Mouse (Mus musculus): ENCODE measurements around the gene 1700023F06Rik. TPM values are rescaled to one million over a fixed set of nuclear protein-coding genes. Genes with fewer than 3 reads are reported as not detected.
A peak's percentile ranks its signal among the peaks of the same experiment; 100 is the strongest.

The 1700023F06Rik gene
- polyA plus RNA-seq, 1 experiment from 2014 or later = 2.4 TPM

DNA sequence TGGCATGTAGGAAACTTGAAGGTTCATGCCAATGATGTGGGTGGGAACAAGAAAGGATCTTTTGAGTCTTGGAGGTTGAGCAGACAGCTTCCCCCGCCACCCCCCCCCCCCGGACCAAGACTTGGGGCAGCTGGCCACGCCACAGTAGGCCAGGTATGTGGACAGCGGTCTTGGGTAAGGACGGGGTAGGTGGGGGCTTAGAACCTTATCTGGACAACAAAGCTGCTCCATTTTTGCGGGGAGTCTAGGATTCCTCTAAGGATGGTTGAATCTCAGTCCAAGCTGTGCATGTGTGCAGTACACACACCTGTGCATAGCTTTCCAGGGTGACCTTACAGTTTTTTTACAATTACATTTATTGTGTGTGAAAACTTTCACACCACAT lies 10.2 kb upstream of the 1700023F06Rik start:
- 32% methylated on average over 6 of the region's 6 CpGs for WGBS
- Histone ChIP-seq H3K4me3 (ENCODE audit: low read depth, low read length) (peak overlapping the region; percentile 46), H3K9ac (replicated peaks; ENCODE audit: low read depth, low read length) (peak overlapping the region; percentile 66), H3K27me3 (ENCODE audit: control insufficient read depth, insufficient read depth, low read length) (no peaks in the 10 kb centered on the region), H3K9me3 (ENCODE audit: control insufficient read depth, low read length) (no peaks in the 10 kb centered on the region; the same call in 1 of the 2 replicates), H3K4me1 (ENCODE audit: control insufficient read depth, insufficient read depth, low read length) (peaks cover 6% of the 10 kb centered on the region; the same call in 1 of the 2 replicates), H3K27ac (ENCODE audit: low read depth, low read length) (peak overlapping the region; percentile 72), H3K4me2 (ENCODE audit: low read depth, low read length) (peak overlapping the region; percentile 89), H3K36me3 (ENCODE audit: control insufficient read depth, insufficient read depth, low read length) (peaks cover 9% of the 10 kb centered on the region)
- ATAC-seq (ENCODE audit: low read depth) = peak; percentile 10; the same call in 1 of the 2 replicates

DNA sequence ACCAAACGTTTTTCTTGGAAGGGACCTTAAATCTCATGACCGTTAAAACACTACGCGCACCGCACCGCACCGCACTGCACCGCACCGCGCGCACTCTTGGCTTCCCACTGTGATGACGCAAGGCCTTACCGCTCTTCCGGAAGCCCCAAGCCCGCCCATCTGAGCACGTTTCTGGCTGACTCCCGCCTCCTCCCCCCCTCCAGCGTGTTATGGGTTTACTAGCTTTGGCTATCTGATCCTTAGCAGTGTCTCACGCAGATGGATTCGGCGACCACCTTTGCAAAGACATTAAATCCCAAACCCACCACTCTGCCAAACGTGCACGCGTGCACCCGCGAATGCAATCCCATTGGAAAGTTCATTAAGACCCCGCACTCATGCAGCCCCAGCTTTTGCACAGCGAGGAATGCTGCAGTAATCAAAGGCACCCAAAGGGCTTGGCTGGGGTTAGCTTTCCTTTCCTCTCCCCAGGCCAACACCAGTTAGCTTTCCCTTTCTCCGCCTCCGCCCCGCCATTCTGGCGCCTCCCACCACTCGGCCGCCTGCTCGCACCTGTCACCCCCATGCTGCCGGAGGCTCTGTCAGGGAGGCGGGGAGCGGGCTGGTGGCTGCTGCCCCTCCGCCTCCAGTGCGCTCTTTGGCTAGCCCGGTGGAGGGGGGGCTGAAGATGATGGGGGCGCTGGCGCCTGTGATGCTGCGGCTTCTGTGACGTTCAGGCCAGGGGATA lies 9.6 kb upstream of the 1700023F06Rik start, which contains the start of gene Spata32:
Gene Spata32 (minus strand): TSS at position 643 of the 727 bp plus-strand sequence.
- peak within 1 kb of the TSS; percentile 72 for H3K27ac ChIP-seq (ENCODE audit: low read depth, low read length)
- H3K4me2 ChIP-seq (ENCODE audit: low read depth, low read length) = peak within 1 kb of the TSS; percentile 89
- no peaks in the 10 kb centered on the region for H3K27me3 ChIP-seq (ENCODE audit: control insufficient read depth, insufficient read depth, low read length)
- H3K9me3 ChIP-seq (ENCODE audit: control insufficient read depth, low read length) = no peaks in the 10 kb centered on the region; the same call in 1 of the 2 replicates
- under 1% methylated on average over 45 of the region's 45 CpGs for WGBS
- peak within 1 kb of the TSS; percentile 66 for H3K9ac ChIP-seq (replicated peaks; ENCODE audit: low read depth, low read length)
- H3K36me3 ChIP-seq (ENCODE audit: control insufficient read depth, insufficient read depth, low read length) = peaks cover 7% of the 10 kb centered on the region
- peak; percentile 92 for ATAC-seq (ENCODE audit: low read depth)
- H3K4me1 ChIP-seq (ENCODE audit: control insufficient read depth, insufficient read depth, low read length) = peaks cover 6% of the 10 kb centered on the region; the same call in 1 of the 2 replicates
- peak within 1 kb of the TSS; percentile 46 for H3K4me3 ChIP-seq (ENCODE audit: low read depth, low read length)

- peaks cover 6% of the 10 kb centered on the region; the same call in 1 of the 2 replicates for H3K4me1 ChIP-seq (ENCODE audit: control insufficient read depth, insufficient read depth, low read length)
- ATAC-seq (ENCODE audit: low read depth) = no peak
- 57% methylated on average over 1 of the region's 1 CpGs for WGBS
- H3K9ac ChIP-seq (replicated peaks; ENCODE audit: low read depth, low read length) = no peak overlapping the region
- H3K27me3 ChIP-seq (ENCODE audit: control insufficient read depth, insufficient read depth, low read length) = no peaks in the 10 kb centered on the region
- H3K4me3 ChIP-seq (ENCODE audit: low read depth, low read length) = no peak overlapping the region
- no peak overlapping the region for H3K27ac ChIP-seq (ENCODE audit: low read depth, low read length)
- peaks cover 1% of the 10 kb centered on the region; the same call in 1 of the 2 replicates for H3K36me3 ChIP-seq (ENCODE audit: control insufficient read depth, insufficient read depth, low read length)
- H3K4me2 ChIP-seq (ENCODE audit: low read depth, low read length) = no peak overlapping the region
- no peaks in the 10 kb centered on the region; the same call in 1 of the 2 replicates for H3K9me3 ChIP-seq (ENCODE audit: control insufficient read depth, low read length)
Observed at GRCm38 (mm10) chr11:103215355-103215754, 7.0 kb upstream of the 1700023F06Rik start.

DNA sequence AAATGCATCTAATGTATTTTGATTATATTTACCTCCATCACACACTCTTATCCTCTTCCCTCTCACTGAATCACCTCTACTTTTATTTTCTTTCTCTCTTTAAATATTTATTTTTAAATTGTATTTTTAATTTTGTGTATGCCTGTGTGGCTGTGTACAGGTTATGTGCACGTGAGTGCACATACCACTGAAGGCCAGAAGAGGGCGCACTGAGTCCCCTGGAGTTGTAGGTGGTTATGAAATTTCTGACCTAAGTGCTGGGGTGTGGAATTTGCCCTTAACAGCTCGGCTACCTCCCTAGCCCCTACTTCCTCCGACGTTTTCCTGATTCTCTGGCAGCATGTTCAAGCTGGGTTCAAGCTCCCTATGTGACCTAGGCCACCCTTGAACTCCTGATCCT lies 5.4 kb upstream of the 1700023F06Rik start:
- no peaks in the 10 kb centered on the region for H3K27me3 ChIP-seq (ENCODE audit: control insufficient read depth, insufficient read depth, low read length)
- WGBS = 89% methylated on average over 5 of the region's 5 CpGs
- H3K27ac ChIP-seq (ENCODE audit: low read depth, low read length) = no peak overlapping the region
- H3K9ac ChIP-seq (replicated peaks; ENCODE audit: low read depth, low read length) = no peak overlapping the region
- H3K9me3 ChIP-seq (ENCODE audit: control insufficient read depth, low read length) = no peaks in the 10 kb centered on the region; the same call in 1 of the 2 replicates
- no peak overlapping the region for H3K4me3 ChIP-seq (ENCODE audit: low read depth, low read length)
- peaks cover 6% of the 10 kb centered on the region; the same call in 1 of the 2 replicates for H3K4me1 ChIP-seq (ENCODE audit: control insufficient read depth, insufficient read depth, low read length)
- H3K4me2 ChIP-seq (ENCODE audit: low read depth, low read length) = no peak overlapping the region
- ATAC-seq (ENCODE audit: low read depth) = no peak
- H3K36me3 ChIP-seq (ENCODE audit: control insufficient read depth, insufficient read depth, low read length) = no peaks in the 10 kb centered on the region

GRCm38 (mm10) chr11:103210291-103210690 lies 1.9 kb upstream of the 1700023F06Rik start:
- Histone ChIP-seq H3K9me3 (ENCODE audit: control insufficient read depth, low read length) (no peaks in the 10 kb centered on the region), H3K4me3 (ENCODE audit: low read depth, low read length) (no peak overlapping the region), H3K36me3 (ENCODE audit: control insufficient read depth, insufficient read depth, low read length) (no peaks in the 10 kb centered on the region), H3K27ac (ENCODE audit: low read depth, low read length) (no peak overlapping the region), H3K27me3 (ENCODE audit: control insufficient read depth, insufficient read depth, low read length) (no peaks in the 10 kb centered on the region), H3K4me2 (ENCODE audit: low read depth, low read length) (no peak overlapping the region), H3K9ac (replicated peaks; ENCODE audit: low read depth, low read length) (no peak overlapping the region), H3K4me1 (ENCODE audit: control insufficient read depth, insufficient read depth, low read length) (no peaks in the 10 kb centered on the region)
- no peak for ATAC-seq (ENCODE audit: low read depth)
- WGBS = 79% methylated on average over 8 of the region's 8 CpGs

DNA sequence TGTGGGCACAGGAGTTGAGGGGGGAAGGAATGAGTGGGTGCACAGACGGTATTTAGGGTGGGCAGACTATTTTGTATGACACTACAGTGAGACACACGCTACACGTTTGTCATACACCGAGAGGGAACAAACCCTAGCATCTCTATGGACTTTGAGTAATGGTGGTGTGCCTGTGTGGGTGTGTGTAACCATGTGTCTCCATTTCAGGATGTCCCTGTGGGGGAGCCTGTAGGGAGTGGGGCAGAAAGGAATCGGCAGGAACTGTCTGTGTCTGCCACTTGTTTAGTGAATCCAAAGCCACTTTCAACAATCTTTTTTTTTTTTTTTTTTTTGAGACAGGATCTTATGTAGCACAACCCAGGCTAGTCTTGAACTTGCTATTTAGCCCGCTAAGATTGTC lies 2.2 kb downstream of the 1700023F06Rik start:
- WGBS = 92% methylated on average over 6 of the region's 6 CpGs
- H3K9me3 ChIP-seq (ENCODE audit: control insufficient read depth, low read length) = no peaks in the 10 kb centered on the region

DNA sequence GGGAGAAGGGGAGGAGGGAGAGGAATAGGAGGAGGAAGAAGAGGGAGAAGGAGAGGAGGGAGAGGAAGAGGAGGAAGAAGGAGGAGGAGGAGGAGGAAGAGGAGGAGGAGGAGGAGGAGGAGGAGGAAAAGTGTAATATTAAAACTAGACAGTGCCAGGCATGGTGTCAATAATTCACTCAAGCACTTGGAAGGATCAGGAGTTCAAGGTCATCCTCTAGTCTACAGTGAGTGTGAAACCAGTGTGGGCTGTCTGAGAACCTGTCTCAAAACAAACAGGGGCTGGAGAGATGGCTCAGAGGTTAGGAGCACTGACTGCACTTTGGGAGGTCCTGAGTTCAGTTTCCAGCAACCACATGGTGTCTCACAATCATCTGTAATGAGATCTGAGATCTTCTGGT lies 6.0 kb downstream of the 1700023F06Rik start:
- no peak overlapping the region for H3K4me3 ChIP-seq (ENCODE audit: low read depth, low read length)
- H3K4me1 ChIP-seq (ENCODE audit: control insufficient read depth, insufficient read depth, low read length) = peaks cover 2% of the 10 kb centered on the region; the same call in 1 of the 2 replicates
- H3K27ac ChIP-seq (ENCODE audit: low read depth, low read length) = no peak overlapping the region
- peaks cover 16% of the 10 kb centered on the region for H3K27me3 ChIP-seq (ENCODE audit: control insufficient read depth, insufficient read depth, low read length)
- no peak overlapping the region for H3K4me2 ChIP-seq (ENCODE audit: low read depth, low read length)
- H3K36me3 ChIP-seq (ENCODE audit: control insufficient read depth, insufficient read depth, low read length) = no peaks in the 10 kb centered on the region
- H3K9me3 ChIP-seq (ENCODE audit: control insufficient read depth, low read length) = no peaks in the 10 kb centered on the region
- ATAC-seq (ENCODE audit: low read depth) = no peak
- no peak overlapping the region for H3K9ac ChIP-seq (replicated peaks; ENCODE audit: low read depth, low read length)

More for the DNA sequence above, 2.2 kb downstream of the 1700023F06Rik start:
- Histone ChIP-seq H3K4me2 (ENCODE audit: low read depth, low read length) (no peak overlapping the region), H3K9ac (replicated peaks; ENCODE audit: low read depth, low read length) (no peak overlapping the region), H3K4me3 (ENCODE audit: low read depth, low read length) (no peak overlapping the region), H3K27me3 (ENCODE audit: control insufficient read depth, insufficient read depth, low read length) (no peaks in the 10 kb centered on the region), H3K4me1 (ENCODE audit: control insufficient read depth, insufficient read depth, low read length) (no peaks in the 10 kb centered on the region), H3K36me3 (ENCODE audit: control insufficient read depth, insufficient read depth, low read length) (no peaks in the 10 kb centered on the region), H3K27ac (ENCODE audit: low read depth, low read length) (no peak overlapping the region)
- no peak for ATAC-seq (ENCODE audit: low read depth)

DNA sequence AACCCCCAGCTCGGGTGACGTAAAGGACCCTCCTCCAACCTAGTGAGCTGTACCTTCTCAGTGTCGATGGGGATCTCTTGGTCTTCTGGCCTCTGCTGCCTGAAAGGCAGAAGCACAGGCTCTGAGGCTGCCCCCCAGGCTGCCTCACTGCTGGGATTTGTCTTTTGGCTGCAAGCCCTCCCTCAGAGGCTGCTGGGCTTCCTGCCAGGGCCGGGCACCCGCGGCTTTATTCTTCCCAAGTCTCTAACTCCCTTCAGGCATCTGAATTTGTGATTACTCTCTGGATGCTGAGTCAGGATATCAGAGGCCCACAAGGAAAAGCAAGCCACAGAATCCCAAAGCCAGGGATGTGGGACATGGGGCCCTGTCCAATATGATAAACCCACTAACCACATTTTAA lies 6.7 kb downstream of the 1700023F06Rik start:
- H3K27ac ChIP-seq (ENCODE audit: low read depth, low read length) = no peak overlapping the region
- no peaks in the 10 kb centered on the region for H3K36me3 ChIP-seq (ENCODE audit: control insufficient read depth, insufficient read depth, low read length)
- peaks cover 2% of the 10 kb centered on the region; the same call in 1 of the 2 replicates for H3K4me1 ChIP-seq (ENCODE audit: control insufficient read depth, insufficient read depth, low read length)
- H3K9me3 ChIP-seq (ENCODE audit: control insufficient read depth, low read length) = no peaks in the 10 kb centered on the region
- WGBS = 25% methylated on average over 6 of the region's 6 CpGs
- ATAC-seq (ENCODE audit: low read depth) = peak; percentile 38; the same call in 1 of the 2 replicates
- H3K4me2 ChIP-seq (ENCODE audit: low read depth, low read length) = no peak overlapping the region
- H3K27me3 ChIP-seq (ENCODE audit: control insufficient read depth, insufficient read depth, low read length) = peaks cover 23% of the 10 kb centered on the region
- no peak overlapping the region for H3K9ac ChIP-seq (replicated peaks; ENCODE audit: low read depth, low read length)
- no peak overlapping the region for H3K4me3 ChIP-seq (ENCODE audit: low read depth, low read length)
